Mouse (Mus musculus): ENCODE measurements around the gene H2-Eb1. TPM values are rescaled to one million over a fixed set of nuclear protein-coding genes. Genes with fewer than 3 reads are reported as not detected.

The H2-Eb1 gene
- polyA plus RNA-seq (2017; shearing (Covaris generic)) = 18.7 TPM

DNA sequence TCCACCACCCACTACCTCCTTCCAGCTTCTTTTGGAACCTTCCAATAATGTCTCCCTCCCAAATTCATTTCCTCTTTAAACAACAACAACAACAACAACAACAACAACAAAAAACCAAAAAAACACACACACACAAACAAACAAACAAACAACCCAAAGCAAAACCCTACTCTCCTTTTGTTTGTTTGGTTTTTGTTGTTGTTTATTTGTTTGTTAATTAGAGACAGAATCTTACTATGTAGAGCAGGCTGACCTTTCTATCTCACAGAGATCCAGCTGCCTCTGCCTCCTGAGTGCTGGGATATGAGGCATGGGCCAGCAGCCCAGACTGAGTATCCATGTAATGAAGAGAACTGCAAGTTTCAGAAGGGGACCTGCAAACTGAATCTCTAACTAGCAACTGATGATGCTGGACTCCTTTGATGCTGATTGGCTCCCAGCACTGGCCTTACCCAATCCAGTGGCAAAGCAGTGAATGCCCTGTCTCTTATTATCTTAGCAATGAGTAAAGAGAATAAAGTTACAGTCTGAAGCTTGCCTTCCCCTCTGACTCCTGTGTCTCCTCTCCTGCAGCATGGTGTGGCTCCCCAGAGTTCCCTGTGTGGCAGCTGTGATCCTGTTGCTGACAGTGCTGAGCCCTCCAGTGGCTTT is at the start of gene H2-Eb1:
Gene H2-Eb1, plus strand, starts transcription at position 488 of the 651 bp plus-strand sequence.

DNA sequence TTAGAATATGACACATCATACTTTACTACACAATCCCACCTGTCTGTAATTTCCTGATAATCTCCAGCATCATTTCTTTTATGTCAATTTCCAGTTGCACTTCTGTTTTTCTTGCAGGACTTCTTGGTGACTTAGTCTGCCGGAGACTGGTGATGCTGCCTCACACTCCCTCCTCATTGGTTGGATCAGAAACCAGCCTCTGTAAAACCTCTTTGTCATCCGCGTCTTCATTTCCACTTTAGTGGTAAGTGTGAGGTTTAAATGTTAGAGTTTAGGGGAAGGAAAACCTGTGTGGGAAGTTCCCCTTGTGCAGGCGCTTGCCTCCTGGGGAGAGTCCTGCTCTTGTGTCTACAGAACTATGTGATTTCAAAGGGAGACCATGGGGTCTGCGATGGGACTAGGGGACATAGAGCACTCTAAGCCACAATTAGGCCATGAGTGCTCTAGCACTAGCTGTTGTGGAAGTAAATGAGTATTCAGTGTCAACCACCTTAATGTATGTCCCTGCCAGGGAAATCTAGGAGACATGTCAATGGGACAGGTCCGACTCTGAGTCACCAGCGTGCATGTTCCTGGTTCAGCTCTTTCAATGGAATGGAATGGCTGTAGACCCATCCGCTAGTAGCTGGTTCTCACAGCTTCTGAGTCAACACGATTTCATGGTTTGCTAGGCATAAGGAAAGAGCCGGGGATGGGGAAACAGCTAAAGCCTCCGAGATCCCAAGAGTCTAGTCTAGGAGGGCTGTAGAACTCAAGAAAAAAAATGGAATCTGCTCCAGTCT is 47.9 kb upstream of the H2-Eb1 start, which contains the start of gene H2-Ab1:
Gene H2-Ab1, plus strand, starts transcription at position 96 of the 782 bp plus-strand sequence.

GRCm38 (mm10) chr17:34287648-34288047 is 18.0 kb upstream of the H2-Eb1 start, which contains the start of gene H2-Aa:
Gene H2-Aa, minus strand, starts transcription at chr17:34287823.

DNA sequence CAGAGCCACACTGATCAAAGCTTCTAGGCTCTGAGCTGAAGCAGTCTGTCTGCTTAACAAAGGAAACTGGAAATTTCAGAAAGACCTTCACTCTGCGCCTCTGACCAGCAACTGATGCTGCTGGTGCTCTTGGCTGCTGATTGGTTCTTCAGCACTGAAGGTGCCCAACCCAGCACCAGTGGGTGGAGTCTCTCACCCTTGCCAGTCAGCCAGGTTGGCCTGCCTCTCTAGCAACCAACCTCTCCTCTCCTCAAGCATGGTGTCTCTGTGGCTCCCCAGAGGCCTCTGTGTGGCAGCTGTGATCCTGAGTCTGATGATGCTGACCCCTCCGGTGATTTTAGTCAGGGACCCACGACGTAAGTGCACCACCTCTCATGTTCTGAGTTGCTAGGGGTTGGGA is 19.8 kb downstream of the H2-Eb1 start, which contains the start of gene H2-Eb2:
Gene H2-Eb2, plus strand, starts transcription at position 230 of the 400 bp plus-strand sequence.

GRCm38 (mm10) chr17:34354539-34354938 is 48.9 kb downstream of the H2-Eb1 start, which contains the start of gene Btnl2:
Gene Btnl2, plus strand, starts transcription at chr17:34354822.

Other genes starting within 250 kb of the H2-Eb1 start
- 34.3 TPM for gene H2-Oa, start 213.5 kb upstream of the H2-Eb1 start, polyA plus RNA-seq (2017; shearing (Covaris generic))
- gene H2-DMa, start 186.3 kb upstream of the H2-Eb1 start, polyA plus RNA-seq (2017; shearing (Covaris generic)) = 108 TPM
- gene Brd2, start 183.2 kb upstream of the H2-Eb1 start, polyA plus RNA-seq (2017; shearing (Covaris generic)) = 142 TPM
- gene H2-DMb2, start 162.6 kb upstream of the H2-Eb1 start, polyA plus RNA-seq (2017; shearing (Covaris generic)) = 5.1 TPM
- gene H2-DMb1, start 152.8 kb upstream of the H2-Eb1 start, polyA plus RNA-seq (2017; shearing (Covaris generic)) = 4.3 TPM
- 516 TPM for gene Tap1, start 118.3 kb upstream of the H2-Eb1 start, polyA plus RNA-seq (2017; shearing (Covaris generic))
- 713 TPM for gene Psmb9, start 118.1 kb upstream of the H2-Eb1 start, polyA plus RNA-seq (2017; shearing (Covaris generic))
- 1,545 TPM for gene Psmb8, start 108.1 kb upstream of the H2-Eb1 start, polyA plus RNA-seq (2017; shearing (Covaris generic))
- 455 TPM for gene Tap2, start 102.3 kb upstream of the H2-Eb1 start, polyA plus RNA-seq (2017; shearing (Covaris generic))
- gene H2-Ob, start 67.0 kb upstream of the H2-Eb1 start, polyA plus RNA-seq (2017; shearing (Covaris generic)) = 78.8 TPM
- 31.4 TPM for gene H2-Ab1, start 48.2 kb upstream of the H2-Eb1 start, polyA plus RNA-seq (2017; shearing (Covaris generic))
- 20.8 TPM for gene H2-Aa, start 18.0 kb upstream of the H2-Eb1 start, polyA plus RNA-seq (2017; shearing (Covaris generic))
- gene H2-Eb2, start 19.8 kb downstream of the H2-Eb1 start, polyA plus RNA-seq (2017; shearing (Covaris generic)) = 0.11 TPM
- gene Btnl2, start 49.0 kb downstream of the H2-Eb1 start, polyA plus RNA-seq (2017; shearing (Covaris generic)) = 0.39 TPM
- gene Btnl1, start 71.3 kb downstream of the H2-Eb1 start, polyA plus RNA-seq (2017; shearing (Covaris generic)) = not detected
- 0.27 TPM for gene BC051142, start 93.0 kb downstream of the H2-Eb1 start, polyA plus RNA-seq (2017; shearing (Covaris generic))
- 0.48 TPM for gene Btnl4, start 171.5 kb downstream of the H2-Eb1 start, polyA plus RNA-seq (2017; shearing (Covaris generic))
- gene Btnl6, start 211.5 kb downstream of the H2-Eb1 start, polyA plus RNA-seq (2017; shearing (Covaris generic)) = 0.35 TPM